Mouse (Mus musculus) CH12.LX (cell line): ENCODE measurements around the gene Abcd3. TPM values are rescaled to one million over a fixed set of nuclear protein-coding genes. Genes with fewer than 3 reads are reported as not detected.

ENCODE experiments used
- DNase-seq: peaks from one replicate; pipeline ENCODE4 v3.0.0-alpha.2; 2013; ENCODE audit errors: extremely low read depth
- H3K27ac ChIP-seq: 2 replicates; pipeline ENCODE4 v1.5.1; 2012; ENCODE audit warnings: low read depth, mild to moderate bottlenecking, control low read depth, moderate library complexity; ENCODE audit not compliant: insufficient read depth
- H3K27me3 ChIP-seq: replicated peaks from 2 replicates; pipeline ENCODE3; 2012; ENCODE audit warnings: inconsistent platforms
- H3K36me3 ChIP-seq, 2 experiments: replicated peaks in 1 of 2; 2 replicates each; pipeline versions ENCODE3 to v1.6.1; 2012; ENCODE audit warnings: inconsistent platforms in 1 of 2, low read length in 1 of 2, mild to moderate bottlenecking in 1 of 2, mixed read lengths in 1 of 2, moderate library complexity in 1 of 2; ENCODE audit not compliant: control insufficient read depth in 1 of 2, insufficient read depth in 1 of 2
- H3K4me1 ChIP-seq, 2 experiments: 2 replicates each; pipeline ENCODE4 v1.6.1; 2012; ENCODE audit warnings: inconsistent platforms in 1 of 2, moderate library complexity in 1 of 2; ENCODE audit not compliant: insufficient read depth in 2 of 2, control insufficient read depth in 1 of 2
- H3K4me2 ChIP-seq: 2 replicates; pipeline ENCODE4 v1.6.1; 2012; ENCODE audit warnings: low read depth, mild to moderate bottlenecking, control low read depth; ENCODE audit not compliant: poor library complexity, insufficient read depth, severe bottlenecking
- H3K4me3 ChIP-seq, 3 experiments: fragments of 150-350 bp in 1 of 3; sonication (generic) in 1 of 3; replicated peaks in 1 of 3; 2 replicates each; pipeline versions ENCODE3 to v1.5.1; 2011 to 2012; ENCODE audit warnings: low read depth in 2 of 3, low read length in 2 of 3, mild to moderate bottlenecking in 2 of 3, moderate library complexity in 2 of 3, control low read depth in 1 of 3, improper control_type of control experiment in 1 of 3, inconsistent platforms in 1 of 3, mixed read lengths in 1 of 3; ENCODE audit not compliant: poor library complexity in 1 of 3
- H3K79me2 ChIP-seq: replicated peaks from 2 replicates; pipeline ENCODE4 v1.6.1; 2012; ENCODE audit warnings: mild to moderate bottlenecking, moderate library complexity; ENCODE audit not compliant: control insufficient read depth, poor library complexity, insufficient read depth, severe bottlenecking; ENCODE audit errors: extremely low read depth
- H3K9ac ChIP-seq: 2 replicates; pipeline ENCODE4 v1.6.1; 2012; ENCODE audit warnings: low read depth, mild to moderate bottlenecking, control low read depth, moderate library complexity; ENCODE audit not compliant: insufficient read depth
- H3K9me3 ChIP-seq: replicated peaks from 2 replicates; pipeline ENCODE3; 2012; ENCODE audit warnings: low read length, inconsistent platforms, mixed read lengths
- CHD1 ChIP-seq: IDR thresholded peaks from 2 replicates; pipeline ENCODE4 v1.6.1; 2012; ENCODE audit warnings: low read depth, low read length, improper control_type of control experiment, inconsistent platforms
- CTCF ChIP-seq, 2 experiments: IDR thresholded peaks in 1 of 2; conservative IDR thresholded peaks in 1 of 2; 2 replicates each; pipeline ENCODE4 v1.5.1; 2011 to 2012; ENCODE audit warnings: low read depth in 2 of 2, low read length in 2 of 2, improper control_type of control experiment in 1 of 2, inconsistent platforms in 1 of 2, mild to moderate bottlenecking in 1 of 2, moderate library complexity in 1 of 2
- E2F4 ChIP-seq: IDR thresholded peaks from 2 replicates; pipeline ENCODE4 v1.6.1; 2011; ENCODE audit warnings: low read depth, low read length, improper control_type of control experiment; ENCODE audit not compliant: insufficient replicate concordance
- ELF1 ChIP-seq: IDR thresholded peaks from 2 replicates; pipeline ENCODE4 v1.6.1; 2014; ENCODE audit warnings: low read depth, mild to moderate bottlenecking, inconsistent platforms, low read length, improper control_type of control experiment
- EP300 ChIP-seq: IDR thresholded peaks from 2 replicates; pipeline ENCODE4 v1.6.1; 2011; ENCODE audit warnings: low read length, improper control_type of control experiment
- ETS1 ChIP-seq: conservative IDR thresholded peaks from 2 replicates; pipeline ENCODE4 v1.6.1; 2012; ENCODE audit warnings: low read depth, mild to moderate bottlenecking, inconsistent platforms, low read length, improper control_type of control experiment, moderate library complexity
- GABPA ChIP-seq: IDR thresholded peaks from 2 replicates; pipeline ENCODE4 v1.6.1; 2012; ENCODE audit warnings: low read depth, low read length, improper control_type of control experiment, inconsistent platforms; ENCODE audit not compliant: insufficient replicate concordance
- IRF4 ChIP-seq: IDR thresholded peaks from 2 replicates; pipeline ENCODE4 v1.6.1; 2014; ENCODE audit warnings: low read depth, mild to moderate bottlenecking, inconsistent platforms, low read length, improper control_type of control experiment
- JUN ChIP-seq: IDR thresholded peaks from 2 replicates; pipeline ENCODE4 v1.6.1; 2011; ENCODE audit warnings: low read depth, mild to moderate bottlenecking, low read length, improper control_type of control experiment, moderate library complexity; ENCODE audit not compliant: insufficient read depth
- JUND ChIP-seq: conservative IDR thresholded peaks from 2 replicates; pipeline ENCODE4 v1.6.1; 2011; ENCODE audit warnings: low read depth, low read length, improper control_type of control experiment
- MAFK ChIP-seq: IDR thresholded peaks from 2 replicates; pipeline ENCODE4 v1.6.1; 2011; ENCODE audit warnings: low read length, improper control_type of control experiment; ENCODE audit not compliant: insufficient replicate concordance
- MAX ChIP-seq: IDR thresholded peaks from 2 replicates; pipeline ENCODE4 v1.6.1; 2011; ENCODE audit warnings: low read length, improper control_type of control experiment
- MAZ ChIP-seq: IDR thresholded peaks from 2 replicates; pipeline ENCODE4 v1.6.1; 2012; ENCODE audit warnings: low read depth, mild to moderate bottlenecking, inconsistent platforms, low read length, improper control_type of control experiment, moderate library complexity
- MEF2A ChIP-seq: IDR thresholded peaks from 2 replicates; pipeline ENCODE4 v1.6.1; 2014; ENCODE audit warnings: low read depth, mild to moderate bottlenecking, inconsistent platforms, low read length, improper control_type of control experiment, borderline replicate concordance
- MXI1 ChIP-seq: IDR thresholded peaks from 2 replicates; pipeline ENCODE4 v1.6.1; 2011; ENCODE audit warnings: mild to moderate bottlenecking, low read depth, low read length, improper control_type of control experiment
- NELFE ChIP-seq: IDR thresholded peaks from 2 replicates; pipeline ENCODE4 v1.6.1; 2011; ENCODE audit warnings: low read depth, low read length, improper control_type of control experiment
- NRF1 ChIP-seq: IDR thresholded peaks from 2 replicates; pipeline ENCODE4 v1.6.1; 2014; ENCODE audit warnings: low read depth, mild to moderate bottlenecking, inconsistent platforms, low read length, improper control_type of control experiment, moderate library complexity
- PAX5 ChIP-seq: IDR thresholded peaks from 2 replicates; pipeline ENCODE4 v1.6.1; 2012; ENCODE audit warnings: low read length, inconsistent platforms, mixed read lengths
- POLR2AphosphoS2 ChIP-seq: IDR thresholded peaks from 2 replicates; pipeline ENCODE4 v1.6.1; 2011; ENCODE audit warnings: low read depth, low read length, improper control_type of control experiment
- RAD21 ChIP-seq: IDR thresholded peaks from 2 replicates; pipeline ENCODE4 v1.6.1; 2011; ENCODE audit warnings: low read depth, mild to moderate bottlenecking, low read length, improper control_type of control experiment, moderate library complexity
- RCOR1 ChIP-seq: conservative IDR thresholded peaks from 2 replicates; pipeline ENCODE4 v1.6.1; 2012; ENCODE audit warnings: low read depth, mild to moderate bottlenecking, inconsistent platforms, low read length, improper control_type of control experiment
- SIN3A ChIP-seq: IDR thresholded peaks from 2 replicates; pipeline ENCODE4 v1.6.1; 2012; ENCODE audit warnings: low read length, improper control_type of control experiment, inconsistent platforms
- SMC3 ChIP-seq: IDR thresholded peaks from 2 replicates; pipeline ENCODE4 v1.6.1; 2011; ENCODE audit warnings: low read depth, low read length, improper control_type of control experiment
- USF2 ChIP-seq: conservative IDR thresholded peaks from 2 replicates; pipeline ENCODE4 v1.6.1; 2011; ENCODE audit warnings: low read depth, low read length, improper control_type of control experiment
- ZC3H11A ChIP-seq: IDR thresholded peaks from 2 replicates; pipeline ENCODE4 v1.6.1; 2012; ENCODE audit warnings: low read depth, mild to moderate bottlenecking, inconsistent platforms, low read length, improper control_type of control experiment
- ZMIZ1 ChIP-seq: IDR thresholded peaks from 2 replicates; pipeline ENCODE4 v1.6.1; 2012; ENCODE audit warnings: low read depth, mild to moderate bottlenecking, inconsistent platforms, low read length, improper control_type of control experiment
- ZNF384 ChIP-seq: IDR thresholded peaks from 2 replicates; pipeline ENCODE4 v1.6.1; 2012; ENCODE audit warnings: low read depth, low read length, improper control_type of control experiment, inconsistent platforms
- dilution Hi-C: fragments of 300-500 bp; cut with MboI; formaldehyde crosslinking; loops from 2 replicates; pipeline ENCODE4 v1.14.3; 2020; ENCODE audit warnings: low sequenced_read_pairs; ENCODE audit not compliant: extremely low pct_unique_long_range_greater_than_20kb, extremely low pct_ligation_motif_present
- in situ Hi-C: fragments of 300-500 bp; cut with MboI; formaldehyde crosslinking; loops from 3 replicates; pipeline ENCODE4 v1.14.3; 2019; ENCODE audit warnings: low sequenced_read_pairs, low pct_ligation_motif_present, low pct_unique_long_range_greater_than_20kb, mixed read lengths
- polyA plus RNA-seq: library from polyadenylated mRNA; unstranded; fragments of >175 nt; gene quantifications from 2 replicates; pipeline ENCODE4 v1.2.1, GENCODE M21; 2012; ENCODE audit warnings: low read depth; ENCODE audit not compliant: insufficient read length
- total RNA-seq, 2 experiments: library from RNA; depleted of rRNA; stranded (reverse); fragments of 300-350 nt in 1 of 2; fragments of >200 nt in 1 of 2; gene quantifications; 2 replicates each; pipeline ENCODE4 v1.2.3; 2012 to 2014

The Abcd3 gene
- total and polyA plus RNA-seq, 3 experiments = 53.5 to 65.9 (median 53.8) TPM

DNA sequence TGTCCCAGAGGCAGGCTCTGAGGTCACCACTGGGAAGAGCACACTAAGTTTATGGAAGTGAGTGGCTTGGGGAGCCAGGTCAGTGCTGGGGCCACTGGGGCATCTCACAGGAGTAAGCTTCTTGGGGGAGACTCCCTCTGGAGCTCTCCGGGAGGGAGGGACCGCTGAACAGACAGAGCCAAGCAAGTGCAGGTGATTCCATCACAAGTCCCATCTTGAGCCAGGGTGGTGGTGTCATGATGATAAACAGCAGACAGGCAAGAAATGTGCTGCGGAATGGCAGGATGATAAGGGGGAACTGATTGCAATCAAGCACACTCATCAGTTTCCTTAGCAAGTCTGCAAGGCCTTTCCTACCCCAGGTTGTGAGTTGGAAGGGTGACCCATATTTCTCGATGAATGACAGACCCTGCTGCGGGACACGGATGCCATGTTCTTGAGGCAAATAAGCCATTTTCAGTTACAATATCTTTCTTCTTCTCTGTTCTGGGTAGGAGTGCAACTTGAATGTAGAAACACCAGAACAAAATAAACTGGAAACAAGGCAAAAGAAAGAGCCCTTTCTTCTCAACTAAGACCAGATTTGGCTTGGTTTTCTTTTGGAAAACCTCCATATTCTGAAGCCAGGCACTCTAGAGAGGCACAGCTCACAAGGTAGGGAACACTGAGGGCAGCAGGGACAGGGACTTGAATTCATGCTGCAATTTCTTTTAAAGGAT, 99.2 kb downstream of the Abcd3 start:
- Histone ChIP-seq H3K27me3 (no peaks in the 10 kb centered on the region), H3K9ac (no peak overlapping the region), H3K27ac (no peak overlapping the region), H3K79me2 (no peaks in the 10 kb centered on the region), H3K36me3 (no peaks in the 10 kb centered on the region), H3K4me2 (no peak overlapping the region), H3K4me1 (peaks cover 0 to 4% of the 10 kb centered on the region in 2 experiments; a peak in 1 of 4 replicates), H3K9me3 (no peaks in the 10 kb centered on the region), H3K4me3 (no peak overlapping the region)
- in situ Hi-C loops (loop anchor here (25.0 kb wide), 1 partner anchor 404 kb away; no protein-coding TSS in a partner anchor), dilution Hi-C loops (no loop called here)
- DNase-seq = no peak
- TF ChIP-seq NELFE (no peak), RAD21 (no peak), IRF4 (no peak), MAZ (no peak), CHD1 (no peak), EP300 (no peak), MXI1 (no peak), MAX (no peak), SIN3A (no peak), MAFK (no peak), ZNF384 (no peak), CTCF (conservative IDR thresholded peaks at IDR 0.05 in 1 of 2, IDR thresholded peaks at IDR 0.05 in 1 of 2; ENCODE audit: low read depth in 2 of 2, low read length in 2 of 2) (no peak), ZC3H11A (no peak), RCOR1 (no peak), MEF2A (no peak), GABPA (no peak), PAX5 (no peak), ETS1 (no peak), ZMIZ1 (no peak), NRF1 (no peak)
- TF ChIP-seq, all 38 proteins: peak for 0

DNA sequence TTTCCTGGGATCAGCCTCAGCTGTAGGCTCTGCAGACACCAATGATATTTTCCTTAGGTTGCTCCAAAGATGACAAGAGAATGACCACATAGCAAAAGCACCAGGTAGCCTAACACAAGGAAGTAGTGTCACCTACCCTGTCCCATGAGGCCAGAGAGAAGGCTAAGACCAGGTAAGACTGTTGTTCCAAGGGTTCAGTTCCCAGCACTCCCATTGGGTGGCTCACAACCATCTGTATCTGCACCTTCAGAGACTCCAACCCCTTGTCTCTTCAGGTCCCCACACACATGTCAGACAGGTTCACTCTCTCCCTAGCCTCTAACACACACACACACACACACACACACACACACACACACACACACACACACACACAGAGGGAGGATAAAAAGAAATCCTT, 99.8 kb downstream of the Abcd3 start:
- no peaks in the 10 kb centered on the region for H3K4me1 ChIP-seq
- no peaks in the 10 kb centered on the region for H3K79me2 ChIP-seq
- dilution Hi-C loops = no loop called here
- no peak overlapping the region for H3K9ac ChIP-seq
- TF ChIP-seq GABPA (no peak), SMC3 (no peak), POLR2AphosphoS2 (no peak), ETS1 (no peak), ELF1 (no peak), JUN (no peak), RAD21 (no peak), NRF1 (no peak), ZMIZ1 (no peak), MXI1 (no peak), E2F4 (no peak), USF2 (no peak), JUND (no peak)
- in situ Hi-C loops = loop anchor here (25.0 kb wide), 1 partner anchor 403 kb away; no protein-coding TSS in a partner anchor
- no peak overlapping the region for H3K27ac ChIP-seq
- no peak overlapping the region for H3K4me3 ChIP-seq
- H3K27me3 ChIP-seq = no peaks in the 10 kb centered on the region
- no peak for DNase-seq
- no peaks in the 10 kb centered on the region for H3K9me3 ChIP-seq
- no peak overlapping the region for H3K4me2 ChIP-seq
- H3K36me3 ChIP-seq = no peaks in the 10 kb centered on the region
